Mouse (Mus musculus): Measurements from ENCODE around the gene Fancl.

The Fancl gene

GRCm38 (mm10) chr11:26489761-26490466 lies 104.0 kb downstream of the Fancl start:
- peak; percentile 58 to 59 for DNase-seq (ENCODE audit: low spot score in 2 of 2)

GRCm38 (mm10) chr11:26495951-26496350 lies 110.0 kb downstream of the Fancl start:
- DNase-seq (ENCODE audit: low spot score in 2 of 2) = no peak

- no peak for DNase-seq (ENCODE audit: low spot score in 2 of 2)
Measured at GRCm38 (mm10) chr11:26513683-26514082, 127.7 kb downstream of the Fancl start.

GRCm38 (mm10) chr11:26516086-26516485 lies 130.2 kb downstream of the Fancl start:
- no peak for DNase-seq (ENCODE audit: low spot score in 2 of 2)

GRCm38 (mm10) chr11:26518991-26519390 lies 133.1 kb downstream of the Fancl start:
- DNase-seq (ENCODE audit: low spot score in 2 of 2) = no peak

Measured in heart, adult 9 months (tissue).